Mouse (Mus musculus) heart, postnatal 0 days (tissue): ENCODE measurements around the gene Catsperd.

Experiments used
- CTCF ChIP-seq: IDR thresholded peaks from 2 replicates; pipeline ENCODE4 v1.5.1; 2016; ENCODE audit warnings: antibody characterized with exemption, control low read depth, low read depth
- EP300 ChIP-seq: IDR thresholded peaks from 2 replicates; pipeline ENCODE4 v1.6.1; 2016; ENCODE audit warnings: antibody characterized with exemption, low read depth

- TF ChIP-seq EP300 (no peak), CTCF (no peak)
Observed at GRCm38 (mm10) chr17:56655311-56655710, 27.4 kb downstream of the Catsperd start.
